Mouse (Mus musculus) C2C12 (cell line): ENCODE measurements around the gene Lypd6b. TPM values are rescaled to one million over a fixed set of nuclear protein-coding genes. Genes with fewer than 3 reads are reported as not detected.

ENCODE experiments used
- H3K27me3 ChIP-seq: one replicate; pipeline ENCODE4 v1.6.1; 2011; ENCODE audit not compliant: control insufficient read depth, insufficient read depth, insufficient read length
- H3K36me3 ChIP-seq: one replicate; pipeline ENCODE4 v1.6.1; 2011; ENCODE audit not compliant: control insufficient read depth, insufficient read depth
- H3K4me3 ChIP-seq: one replicate; pipeline ENCODE4 v1.5.1; 2011; ENCODE audit warnings: mild to moderate bottlenecking, control low read depth; ENCODE audit not compliant: poor library complexity, insufficient read depth, severe bottlenecking
- H3K79me2 ChIP-seq: one replicate; pipeline ENCODE4 v1.6.1; 2011; ENCODE audit not compliant: control insufficient read depth, insufficient read depth
- H3K79me3 ChIP-seq: one replicate; pipeline ENCODE4 v1.6.1; 2011; ENCODE audit warnings: low read depth, control low read depth
- H3ac ChIP-seq: one replicate; pipeline ENCODE3; 2011; ENCODE audit warnings: low read depth; ENCODE audit not compliant: control insufficient read depth, insufficient read length
- CEBPB ChIP-seq: IDR thresholded peaks from one replicate; pipeline ENCODE4 v1.6.1; 2011; ENCODE audit warnings: low read depth, mild to moderate bottlenecking, control low read depth, moderate library complexity
- CTCF ChIP-seq: IDR thresholded peaks from one replicate; pipeline ENCODE4 v1.5.1; 2011; ENCODE audit not compliant: control insufficient read depth, insufficient read depth, insufficient read length
- FOSL1 ChIP-seq: IDR thresholded peaks from one replicate; pipeline ENCODE4 v1.8.0; 2011; ENCODE audit warnings: mild to moderate bottlenecking, low read length; ENCODE audit not compliant: poor library complexity, insufficient read depth, severe bottlenecking
- MAX ChIP-seq: IDR thresholded peaks from one replicate; pipeline ENCODE4 v1.6.1; 2011; ENCODE audit warnings: mild to moderate bottlenecking, control low read depth
- MYOD1 ChIP-seq: IDR thresholded peaks from one replicate; pipeline ENCODE4 v1.6.1; 2011; ENCODE audit warnings: low read depth; ENCODE audit not compliant: control insufficient read depth, insufficient read length
- MYOG ChIP-seq: IDR thresholded peaks from one replicate; pipeline ENCODE4 v1.6.1; 2011; ENCODE audit not compliant: control insufficient read depth, insufficient read length; ENCODE audit errors: extremely low read depth
- USF1 ChIP-seq: IDR thresholded peaks from one replicate; pipeline ENCODE4 v1.6.1; 2011; ENCODE audit warnings: low read depth, mild to moderate bottlenecking, control low read depth, moderate library complexity
- polyA plus RNA-seq: library from polyadenylated mRNA; unstranded; fragments of >200 nt; fragmentation: generic; extraction: Trizol; gene quantifications from one replicate; pipeline ENCODE4 v1.2.1, GENCODE M21; 2012; ENCODE audit warnings: missing spikeins

Lypd6b gene
- polyA plus RNA-seq, 1 experiment, result 0.02 TPM

DNA sequence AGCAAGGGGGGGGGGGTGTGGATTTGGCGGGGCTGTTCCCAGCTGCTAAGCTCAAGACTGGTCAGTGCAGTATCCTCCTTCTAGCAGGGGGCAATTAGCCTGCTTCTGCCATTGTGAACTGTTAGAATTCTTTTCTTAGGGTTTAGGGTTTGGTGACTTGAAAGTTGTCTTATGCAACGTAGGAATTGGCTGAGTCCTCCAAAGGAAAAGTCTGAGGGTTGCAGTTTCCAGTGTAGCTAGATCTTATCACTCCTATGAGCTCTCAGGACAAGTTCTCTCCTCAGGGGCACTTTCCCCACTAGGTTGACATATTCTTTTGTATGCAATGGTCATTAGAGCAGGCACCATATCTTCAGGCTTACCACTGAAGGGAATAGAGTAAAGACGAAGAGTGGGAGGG is 1.2 kb downstream of the Lypd6b start:
- Histone ChIP-seq H3K79me3 (no peaks in the 10 kb centered on the region), H3K79me2 (no peaks in the 10 kb centered on the region), H3K4me3 (no peak overlapping the region), H3K36me3 (no peaks in the 10 kb centered on the region), H3K27me3 (no peaks in the 10 kb centered on the region), H3ac (no peak overlapping the region)
- TF ChIP-seq MAX (no peak), FOSL1 (no peak), MYOG (no peak), USF1 (no peak), CTCF (no peak)

DNA sequence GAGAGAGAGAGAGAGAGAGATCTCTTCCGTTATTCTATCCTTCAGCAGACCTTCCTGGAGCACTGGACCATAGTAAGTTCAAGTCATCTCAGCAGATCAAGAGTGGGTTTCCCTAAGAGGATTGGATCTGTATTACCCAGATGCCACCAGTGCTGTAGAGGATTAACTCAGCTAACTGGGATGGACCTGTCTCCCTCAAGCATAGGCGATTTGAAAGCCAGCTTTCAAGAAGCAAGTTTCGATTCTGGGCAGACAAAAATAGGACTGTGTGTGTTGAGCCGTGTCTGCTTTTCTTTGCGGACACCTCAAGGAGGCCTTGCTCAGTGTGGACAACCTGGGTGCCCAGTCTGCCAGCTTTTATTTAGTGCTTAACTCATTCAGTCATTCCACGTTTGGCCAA is 1.6 kb downstream of the Lypd6b start:
- no peaks in the 10 kb centered on the region for H3K79me2 ChIP-seq
- no peaks in the 10 kb centered on the region for H3K36me3 ChIP-seq
- H3K4me3 ChIP-seq, result no peak overlapping the region
- no peak overlapping the region for H3ac ChIP-seq
- H3K79me3 ChIP-seq, result no peaks in the 10 kb centered on the region
- TF ChIP-seq CTCF (no peak), MYOG (no peak), FOSL1 (no peak), CEBPB (no peak), MAX (no peak), USF1 (no peak), MYOD1 (no peak)
- H3K27me3 ChIP-seq, result no peaks in the 10 kb centered on the region

DNA sequence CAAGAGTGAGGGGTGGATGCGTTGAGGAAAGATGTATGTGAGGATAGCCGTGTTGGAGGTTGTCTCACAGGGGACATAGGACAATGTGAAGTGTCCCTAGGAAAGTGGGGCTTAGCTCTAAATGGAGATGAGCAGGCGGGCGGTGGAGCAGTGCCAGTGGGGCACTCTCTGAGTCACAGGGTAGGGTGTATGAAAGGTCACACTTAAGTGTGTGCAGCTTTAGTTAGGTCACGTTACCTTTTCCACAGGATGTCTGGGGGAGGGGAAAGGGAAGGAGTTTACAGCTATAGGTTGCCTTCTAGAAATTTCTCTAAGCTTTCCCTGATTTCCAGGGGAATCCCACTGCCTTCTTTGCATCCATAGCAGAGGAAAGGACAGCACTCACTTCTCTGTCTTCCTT is 2.0 kb downstream of the Lypd6b start:
- no peak overlapping the region for H3ac ChIP-seq
- no peaks in the 10 kb centered on the region for H3K79me2 ChIP-seq
- H3K79me3 ChIP-seq, result no peaks in the 10 kb centered on the region
- H3K4me3 ChIP-seq, result no peak overlapping the region
- H3K27me3 ChIP-seq, result no peaks in the 10 kb centered on the region
- no peaks in the 10 kb centered on the region for H3K36me3 ChIP-seq
- no peak for TF ChIP-seq CTCF

GRCm38 (mm10) chr2:49797444-49798143 is 10.1 kb downstream of the Lypd6b start:
- H3K79me3 ChIP-seq, result no peaks in the 10 kb centered on the region
- H3K27me3 ChIP-seq, result no peaks in the 10 kb centered on the region
- no peak overlapping the region for H3ac ChIP-seq
- no peak for TF ChIP-seq MAX
- TF ChIP-seq CEBPB, result no peak
- no peak for TF ChIP-seq FOSL1
- TF ChIP-seq USF1, result no peak
- TF ChIP-seq MYOD1, result no peak
- no peak for TF ChIP-seq CTCF
- TF ChIP-seq MYOG, result no peak
- H3K36me3 ChIP-seq, result no peaks in the 10 kb centered on the region
- no peak overlapping the region for H3K4me3 ChIP-seq
- no peaks in the 10 kb centered on the region for H3K79me2 ChIP-seq

GRCm38 (mm10) chr2:49804448-49804847 is 17.0 kb downstream of the Lypd6b start:
- H3K79me2 ChIP-seq, result no peaks in the 10 kb centered on the region
- no peak overlapping the region for H3K4me3 ChIP-seq
- H3K79me3 ChIP-seq, result no peaks in the 10 kb centered on the region
- H3K36me3 ChIP-seq, result no peaks in the 10 kb centered on the region
- no peak overlapping the region for H3ac ChIP-seq
- no peak for TF ChIP-seq FOSL1
- TF ChIP-seq MYOD1, result no peak
- TF ChIP-seq USF1, result no peak
- TF ChIP-seq MYOG, result no peak
- TF ChIP-seq MAX, result no peak
- TF ChIP-seq CTCF, result no peak
- no peak for TF ChIP-seq CEBPB
- no peaks in the 10 kb centered on the region for H3K27me3 ChIP-seq

GRCm38 (mm10) chr2:49805736-49806371 is 18.4 kb downstream of the Lypd6b start:
- TF ChIP-seq FOSL1 (no peak), MYOD1 (no peak), CTCF (no peak), MAX (no peak), MYOG (no peak), CEBPB (no peak), USF1 (no peak)
- H3ac ChIP-seq, result no peak overlapping the region
- H3K4me3 ChIP-seq, result no peak overlapping the region
- no peaks in the 10 kb centered on the region for H3K79me2 ChIP-seq
- no peaks in the 10 kb centered on the region for H3K27me3 ChIP-seq
- H3K36me3 ChIP-seq, result no peaks in the 10 kb centered on the region
- H3K79me3 ChIP-seq, result no peaks in the 10 kb centered on the region
